Comparison of ENCODE assay signal across 21 mouse cellular contexts in the genomic region with DNA sequence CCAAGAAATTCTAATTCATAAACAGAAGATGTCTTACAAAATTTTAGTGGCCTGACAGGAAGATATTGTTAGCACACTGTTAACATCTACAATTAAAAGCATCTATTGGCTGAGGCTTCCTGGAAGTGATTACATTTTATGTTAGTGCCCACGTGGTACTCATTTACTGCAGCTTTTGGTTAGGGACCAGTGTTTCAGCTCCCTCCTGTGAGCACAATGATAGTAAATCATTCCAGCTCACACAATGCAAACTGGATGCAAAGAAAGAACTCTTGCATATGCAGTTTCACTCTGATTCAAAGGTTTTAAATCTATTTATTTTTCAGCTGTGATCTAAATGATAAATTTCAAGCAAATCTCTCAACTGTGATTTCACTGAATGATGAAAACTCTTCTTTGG.
DNase-seq lines count a peak whose midpoint lies in the region; ATAC-seq lines count a peak whose summit lies in the region.
"Had no signal": no experiment of that assay in that cellular context is flagged by ENCODE, and none has a peak within 500 bp of the region (broad histone marks: within the 10 kb centered on the region; RNA-seq: fewer than 3 reads in every experiment).

No protein-coding gene starts in this region.

- 5% methylated on average over 1 of the region's 1 CpGs for WGBS in limb, embryonic 11.5 days
- WGBS in limb, embryonic 10.5 days, result 8% methylated on average over 1 of the region's 1 CpGs

- no peaks in the 10 kb centered on the region for H3K27me3 ChIP-seq in limb, embryonic 11.5 days (ENCODE audit: control insufficient read depth, insufficient read depth, low read length)
- no peaks in the 10 kb centered on the region for H3K27me3 ChIP-seq in limb, embryonic 10.5 days (ENCODE audit: low read depth, poor library complexity, severe bottlenecking)
- H3K27me3 ChIP-seq: embryonic facial prominence, embryonic 12.5 days; hindbrain, embryonic 12.5 days had no signal

- DNase-seq in limb, embryonic 11.5 days (ENCODE audit: low spot score), result no peak
- DNase-seq in limb, embryonic 10.5 days (ENCODE audit: low spot score), result no peak
- DNase-seq in embryo, embryonic 11 days, result peak; percentile 36
- peak; percentile 48 for DNase-seq in forelimb bud, embryonic 11.5 days (ENCODE audit: low read depth, low spot score)
- DNase-seq in left cerebral cortex, adult 11 months (ENCODE audit: low spot score), result no peak
- no peak for DNase-seq in gastrocnemius, postnatal 14 days
- DNase-seq: adrenal gland, adult 2 months; adrenal gland, postnatal 25 days; cerebellum, adult 18-20 months; cerebellum, adult 9-11 months; cerebellum, postnatal 36 days; gastrocnemius, adult 2 months; gastrocnemius, postnatal 36 days; heart, adult 11 months; heart, postnatal 10 days; heart, postnatal 4 days had no signal

- no peaks in the 10 kb centered on the region for H3K4me1 ChIP-seq in limb, embryonic 11.5 days (ENCODE audit: control insufficient read depth, insufficient read depth, low read length)
- H3K4me1 ChIP-seq in limb, embryonic 10.5 days, result peaks cover 6% of the 10 kb centered on the region; the same call in 1 of the 2 replicates
- H3K4me1 ChIP-seq: embryonic facial prominence, embryonic 12.5 days; heart, embryonic 10.5 days; hindbrain, embryonic 12.5 days had no signal

- no peak overlapping the region for H3K9ac ChIP-seq in limb, embryonic 11.5 days (ENCODE audit: low read length)
- H3K9ac ChIP-seq: embryonic facial prominence, embryonic 12.5 days; hindbrain, embryonic 12.5 days had no signal

- H3K27ac ChIP-seq in limb, embryonic 11.5 days (replicated peaks; ENCODE audit: low read depth, low read length), result no peak overlapping the region
- no peak overlapping the region for H3K27ac ChIP-seq in limb, embryonic 10.5 days
- H3K27ac ChIP-seq: embryonic facial prominence, embryonic 12.5 days; gastrocnemius, adult 2 months; heart, embryonic 10.5 days; hindbrain, embryonic 12.5 days had no signal

- no peak overlapping the region for H3K4me3 ChIP-seq in limb, embryonic 11.5 days (ENCODE audit: low read depth, low read length)
- H3K4me3 ChIP-seq in limb, embryonic 10.5 days, result no peak overlapping the region
- H3K4me3 ChIP-seq: embryonic facial prominence, embryonic 12.5 days; gastrocnemius, adult 2 months; heart, embryonic 10.5 days; hindbrain, embryonic 12.5 days had no signal

- no peaks in the 10 kb centered on the region for H3K36me3 ChIP-seq in limb, embryonic 11.5 days (ENCODE audit: control insufficient read depth, insufficient read depth, low read length)
- no peaks in the 10 kb centered on the region for H3K36me3 ChIP-seq in limb, embryonic 10.5 days
- H3K36me3 ChIP-seq: embryonic facial prominence, embryonic 12.5 days; heart, embryonic 10.5 days; hindbrain, embryonic 12.5 days had no signal

- peak; percentile 73; the same call in 1 of the 2 replicates for ATAC-seq in limb, embryonic 11.5 days (ENCODE audit: insufficient number of reproducible peaks, low FRiP score, low TSS enrichment, low read depth)
- ATAC-seq: forebrain, embryonic 16.5 days; intestine, postnatal 0 days had no signal

- intact Hi-C loops in gastrocnemius, postnatal 14 days (cut with DNase I; ENCODE audit: low total_unique reads), result no loop called here

- H3K4me2 ChIP-seq in limb, embryonic 11.5 days (ENCODE audit: low read depth, severe bottlenecking), result no peak overlapping the region
- H3K4me2 ChIP-seq: embryonic facial prominence, embryonic 12.5 days; hindbrain, embryonic 12.5 days had no signal

- H3K9me3 ChIP-seq in limb, embryonic 11.5 days (ENCODE audit: control insufficient read depth, low read length), result no peaks in the 10 kb centered on the region
- H3K9me3 ChIP-seq in limb, embryonic 10.5 days (replicated peaks), result no peaks in the 10 kb centered on the region
- H3K9me3 ChIP-seq: embryonic facial prominence, embryonic 12.5 days; heart, embryonic 10.5 days; hindbrain, embryonic 12.5 days had no signal

Comparison
In these comparisons a context has a peak if more than half of its experiments do, and no peak if none do; other contexts are left out.
1. DNase-seq: peak in embryo, embryonic 11 days (single experiment) and forelimb bud, embryonic 11.5 days (single experiment); none in limb, embryonic 11.5 days (single experiment), limb, embryonic 10.5 days (single experiment), left cerebral cortex, adult 11 months (single experiment) and gastrocnemius, postnatal 14 days (single experiment).